Mouse (Mus musculus) right cerebral cortex, postnatal 10 days (tissue): Measurements from ENCODE around the gene Eps15l1.

Experiments
- DNase-seq, 2 experiments: peaks; one replicate each; pipeline ENCODE4 v3.0.0; 2021; ENCODE audit warnings: low spot score in 2 of 2

The Eps15l1 gene

GRCm38 (mm10) chr8:72413839-72414238, 7.4 kb downstream of the Eps15l1 start:
- DNase-seq = no peak

GRCm38 (mm10) chr8:72409443-72409842, 11.8 kb downstream of the Eps15l1 start:
- no peak for DNase-seq

GRCm38 (mm10) chr8:72407878-72408277, 13.4 kb downstream of the Eps15l1 start:
- no peak for DNase-seq

GRCm38 (mm10) chr8:72402981-72403380, 18.3 kb downstream of the Eps15l1 start:
- DNase-seq = no peak

DNA sequence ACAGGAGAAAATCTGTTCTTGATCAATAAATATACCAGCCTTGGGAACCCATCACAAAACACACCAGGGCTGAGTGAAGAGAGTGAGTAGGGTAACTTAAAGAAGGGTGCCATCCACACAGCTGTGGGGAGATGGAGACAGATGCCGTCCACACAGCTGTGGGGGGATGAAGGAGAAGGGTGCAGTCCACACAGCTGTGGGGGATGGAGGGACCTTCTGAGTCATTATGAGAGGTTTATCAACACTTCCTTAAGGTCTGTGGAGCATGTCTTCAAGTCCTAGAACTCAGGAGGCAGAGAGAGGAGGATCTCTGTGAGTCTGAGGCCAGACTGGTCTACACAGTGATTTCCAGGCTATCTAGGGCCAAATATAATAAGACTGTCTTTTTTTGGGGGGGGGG, 19.9 kb downstream of the Eps15l1 start:
- DNase-seq = no peak

DNA sequence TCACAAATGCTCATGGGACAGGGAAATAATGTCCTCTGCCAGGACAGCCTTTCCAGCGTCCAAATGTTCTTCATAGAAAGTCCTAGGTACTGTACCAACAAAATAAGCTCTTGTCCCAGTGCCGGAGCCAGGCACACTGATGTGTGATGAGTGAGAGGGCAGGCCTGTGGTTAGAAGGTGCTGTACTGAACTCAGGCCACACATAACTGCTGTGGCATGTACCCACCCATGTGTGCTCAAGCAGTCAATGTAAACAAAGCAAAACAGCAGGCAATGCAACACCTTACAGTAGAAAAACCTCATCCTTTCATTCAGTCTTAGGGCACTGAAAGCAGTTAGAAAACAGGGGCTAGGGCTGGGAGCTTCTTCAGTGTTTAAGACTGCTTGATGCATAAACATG, 35.5 kb downstream of the Eps15l1 start:
- DNase-seq = no peak

GRCm38 (mm10) chr8:72382395-72382794, 38.9 kb downstream of the Eps15l1 start:
- no peak for DNase-seq

- DNase-seq = no peak
Observed at GRCm38 (mm10) chr8:72380656-72381055, 40.6 kb downstream of the Eps15l1 start.

- no peak for DNase-seq
Observed at GRCm38 (mm10) chr8:72376900-72377299, 44.4 kb downstream of the Eps15l1 start.

- no peak for DNase-seq
Observed at GRCm38 (mm10) chr8:72376309-72376708, 45.0 kb downstream of the Eps15l1 start.

DNA sequence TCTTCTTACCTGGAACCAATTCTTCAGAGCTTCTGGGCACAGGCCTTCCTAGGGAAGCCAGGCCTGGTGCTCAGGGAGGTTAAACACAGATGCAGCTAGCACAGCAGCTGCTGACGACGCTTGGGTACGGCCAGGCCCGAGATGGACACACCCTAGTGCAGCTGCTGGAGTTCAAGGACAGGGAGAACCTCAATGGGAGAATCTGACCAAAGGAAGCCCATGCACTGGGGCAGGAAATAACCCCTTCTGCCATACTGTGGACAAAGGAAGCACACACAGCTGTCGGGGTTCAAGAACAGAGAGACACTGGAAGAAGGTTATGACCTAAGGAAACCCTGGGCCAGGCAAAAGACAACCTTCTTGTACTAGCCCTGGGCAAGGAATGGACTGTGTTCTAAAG, 46.1 kb downstream of the Eps15l1 start:
- no peak for DNase-seq

- no peak for DNase-seq
Observed at GRCm38 (mm10) chr8:72372311-72372710, 48.9 kb downstream of the Eps15l1 start.

DNA sequence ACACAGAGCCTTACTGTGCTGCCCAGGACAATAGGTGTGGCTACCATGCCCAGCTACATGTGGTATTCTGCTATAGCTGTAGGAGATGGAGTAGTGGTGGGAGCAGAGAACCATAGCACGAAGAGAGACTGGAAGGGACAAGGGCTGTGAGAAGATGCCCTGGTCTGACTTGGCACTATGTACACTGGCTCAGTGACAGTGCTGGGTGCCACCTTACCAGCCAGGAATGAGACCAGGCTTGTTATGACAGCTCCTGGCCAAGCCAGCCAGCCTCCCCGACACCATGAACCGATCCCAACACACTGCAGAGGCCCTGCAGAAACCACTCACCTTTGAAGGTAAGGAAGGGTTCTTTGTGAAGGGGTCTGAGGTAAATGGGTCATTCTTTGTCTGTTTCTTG, 49.9 kb downstream of the Eps15l1 start:
- DNase-seq = no peak

DNA sequence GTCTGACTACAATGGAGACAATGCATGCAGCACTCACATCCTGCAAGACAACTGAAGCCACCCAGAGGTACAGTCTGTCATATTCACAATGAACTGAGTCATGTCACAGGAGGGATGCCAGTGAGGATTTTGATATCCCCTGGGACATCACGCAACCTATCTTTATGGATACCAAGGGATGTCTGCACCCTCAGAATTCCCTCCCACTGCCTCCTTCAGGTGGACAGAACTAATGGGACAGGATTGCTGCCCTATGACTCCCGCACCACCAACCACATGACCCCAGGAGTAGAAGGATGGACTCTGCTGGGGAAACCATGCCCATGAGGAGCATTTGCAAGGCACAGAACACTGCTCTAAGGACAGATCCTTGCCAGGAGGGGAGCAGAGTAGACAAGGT, 54.8 kb downstream of the Eps15l1 start:
- DNase-seq = no peak

DNA sequence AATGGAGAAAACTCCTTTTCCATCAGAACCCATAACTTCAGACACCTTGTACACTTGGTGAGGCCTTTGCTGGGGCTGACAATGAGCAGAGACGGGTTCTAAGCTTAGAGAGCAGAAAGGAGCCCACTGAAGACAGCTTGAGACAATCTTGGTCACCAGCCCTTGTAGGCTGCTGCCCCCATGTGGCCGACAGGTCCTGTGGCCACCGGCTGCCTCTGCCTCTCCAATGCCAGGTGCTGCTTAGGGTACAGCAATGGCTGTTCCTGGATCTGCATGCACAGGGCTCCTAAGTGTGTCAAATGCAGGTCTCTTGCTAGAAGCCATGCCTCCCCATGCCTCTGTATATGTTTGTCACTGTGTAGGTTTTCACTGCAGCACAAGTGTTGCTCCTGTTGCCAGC, 55.4 kb downstream of the Eps15l1 start:
- DNase-seq = peak; percentile 79 to 83

GRCm38 (mm10) chr8:72365016-72365415, 56.2 kb downstream of the Eps15l1 start:
- DNase-seq = no peak

- no peak for DNase-seq
Observed at GRCm38 (mm10) chr8:72363457-72363856, 57.8 kb downstream of the Eps15l1 start.

- no peak for DNase-seq
Observed at GRCm38 (mm10) chr8:72362754-72363153, 58.5 kb downstream of the Eps15l1 start.

DNA sequence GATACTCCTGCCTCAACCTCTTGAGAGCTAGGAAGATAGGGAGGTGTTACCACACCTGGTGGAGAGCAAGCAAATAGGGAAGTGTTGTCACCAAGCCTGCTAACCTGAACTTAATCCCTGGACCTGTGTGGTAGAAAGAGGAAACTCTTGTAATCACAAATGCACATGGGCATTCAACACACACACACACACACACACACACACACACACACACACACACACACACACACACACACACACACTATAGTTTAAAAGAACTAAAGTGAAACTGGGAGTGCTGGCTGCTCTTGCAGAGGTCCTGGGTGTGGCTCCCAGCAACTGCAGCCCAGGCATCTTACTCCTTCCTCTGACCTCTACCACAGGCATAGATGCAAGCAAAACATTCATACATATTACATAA, 61.1 kb downstream of the Eps15l1 start:
- DNase-seq = no peak

DNA sequence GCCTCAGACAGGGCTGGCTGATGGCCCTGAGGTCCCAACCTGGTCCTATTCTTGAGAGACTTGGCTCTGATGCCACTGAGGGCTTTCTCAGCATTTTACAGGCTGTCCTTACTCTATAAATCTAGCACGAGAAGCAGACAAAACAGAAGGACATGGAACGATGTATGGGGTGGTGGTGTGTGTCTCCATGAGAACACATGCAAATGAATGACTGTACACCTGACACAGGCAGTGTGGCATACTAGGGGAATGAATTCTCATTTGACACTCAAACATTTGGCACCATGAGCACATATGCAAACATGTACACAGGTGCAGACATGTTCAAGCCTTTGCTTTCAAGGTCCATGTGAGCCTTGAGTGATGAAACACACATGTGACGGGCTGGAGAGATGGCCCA, 64.7 kb downstream of the Eps15l1 start:
- no peak for DNase-seq

- DNase-seq = no peak
Observed at GRCm38 (mm10) chr8:72354272-72354671, 67.0 kb downstream of the Eps15l1 start.

GRCm38 (mm10) chr8:72353700-72354045, 67.6 kb downstream of the Eps15l1 start:
- no peak for DNase-seq

- peak; percentile 38 to 44 for DNase-seq
Observed at GRCm38 (mm10) chr8:72352951-72353699, 68.1 kb downstream of the Eps15l1 start.

DNA sequence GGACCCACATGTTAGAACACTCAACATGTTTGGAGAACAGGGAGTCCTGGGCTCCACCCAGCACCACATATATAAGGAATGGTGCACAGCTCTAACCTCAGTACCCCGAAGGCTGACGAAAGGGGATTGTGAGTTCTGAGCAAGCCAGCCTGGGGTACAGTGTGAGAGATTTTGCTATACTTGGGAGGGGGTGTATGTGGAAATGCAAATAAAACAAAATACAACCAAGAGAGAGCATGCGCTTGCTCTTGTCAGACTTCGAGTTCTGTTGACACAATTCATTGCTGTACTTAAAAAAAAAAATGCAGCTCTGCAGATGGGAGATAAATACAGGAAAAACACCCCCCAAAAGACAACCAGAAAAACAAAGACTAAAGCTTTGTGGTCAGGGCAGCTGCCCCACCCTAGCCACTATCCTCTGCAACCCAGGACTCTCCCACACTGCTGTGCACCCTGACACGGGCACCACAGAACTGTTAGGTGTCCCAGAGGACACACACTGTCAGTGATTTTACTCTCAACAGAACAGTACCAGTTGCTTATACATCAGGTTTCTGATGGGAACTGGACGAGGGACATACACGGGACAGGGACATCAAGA, 69.8 kb downstream of the Eps15l1 start:
- no peak for DNase-seq
